Mouse (Mus musculus) ovary, adult 18-20 months (tissue): ENCODE data around the gene Fam89a.

Experiments
- DNase-seq: peaks from one replicate; pipeline ENCODE4 v3.0.0; 2022; ENCODE audit warnings: low spot score, mixed read lengths

Fam89a gene

GRCm38 (mm10) chr8:124754101-124754791 lies 2.6 kb upstream of the Fam89a start:
- DNase-seq: no peak

- no peak for DNase-seq
These were observed 762 bp upstream of the Fam89a start for GRCm38 (mm10) chr8:124752325-124752862.

DNA sequence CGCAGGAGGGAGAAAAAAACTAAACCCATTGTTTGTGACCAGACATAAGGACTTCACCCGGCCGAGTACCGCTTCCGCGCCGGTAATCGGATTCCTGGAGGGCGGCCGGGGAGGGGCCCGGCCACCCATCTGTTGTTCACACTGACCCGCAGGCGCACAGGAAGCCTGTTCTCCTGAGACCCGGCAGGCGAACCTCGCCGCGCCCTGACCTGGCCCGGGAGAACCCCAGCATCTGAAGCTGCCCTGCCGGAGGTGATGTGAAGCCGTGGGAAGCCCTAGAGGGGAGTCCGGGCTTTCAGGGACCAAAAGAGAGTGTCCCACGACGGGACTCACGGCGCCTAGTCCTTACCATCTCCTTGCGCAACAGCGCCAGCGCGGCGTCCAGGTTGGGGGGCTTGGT lies 441 bp downstream of the Fam89a start:
- DNase-seq: no peak

- no peak for DNase-seq
These were observed 5.0 kb downstream of the Fam89a start for GRCm38 (mm10) chr8:124746661-124747060.

- no peak for DNase-seq
These were observed 12.4 kb downstream of the Fam89a start for GRCm38 (mm10) chr8:124739268-124739667.

GRCm38 (mm10) chr8:124735371-124735911 lies 16.2 kb downstream of the Fam89a start:
- no peak for DNase-seq

DNA sequence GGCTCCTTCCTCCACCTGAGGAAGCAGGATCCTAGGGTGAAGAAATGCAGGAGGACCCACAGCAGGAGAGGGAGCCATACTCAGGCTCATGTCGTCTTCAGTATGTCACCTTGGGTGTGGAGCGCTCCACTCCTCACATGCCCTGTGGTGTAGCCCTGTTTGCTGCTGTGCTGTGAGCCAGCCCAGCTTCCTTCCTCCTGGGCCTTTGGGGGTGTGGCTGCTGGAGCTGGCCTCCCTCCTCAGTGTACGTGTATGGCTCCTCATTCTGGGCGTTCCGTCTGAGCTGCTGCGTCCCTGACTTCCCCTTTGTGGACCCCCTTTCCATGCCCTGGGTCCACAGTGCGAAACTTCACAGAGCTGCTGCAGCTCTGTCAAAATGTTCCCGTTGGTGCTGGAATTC lies 18.8 kb downstream of the Fam89a start:
- DNase-seq: no peak

DNA sequence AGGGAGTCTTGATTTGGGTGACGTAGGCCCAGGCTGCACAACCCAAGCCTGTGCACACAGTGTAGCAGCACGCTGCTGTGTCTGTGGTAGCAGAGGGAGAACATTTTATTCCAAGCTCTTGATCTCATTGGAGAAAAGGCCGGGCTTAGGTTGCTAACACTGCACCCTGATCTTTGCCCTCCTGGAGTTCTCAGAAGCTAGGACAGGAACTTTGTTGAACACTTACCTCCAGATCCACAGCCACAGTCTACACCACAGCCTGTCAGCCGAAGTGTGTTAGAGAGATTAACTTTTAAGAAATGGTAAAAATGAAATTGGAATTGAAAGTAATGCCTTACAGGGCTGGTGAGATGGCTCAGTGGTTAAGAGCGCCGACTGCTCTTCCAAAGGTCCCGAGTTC lies 27.3 kb downstream of the Fam89a start:
- DNase-seq: no peak

DNA sequence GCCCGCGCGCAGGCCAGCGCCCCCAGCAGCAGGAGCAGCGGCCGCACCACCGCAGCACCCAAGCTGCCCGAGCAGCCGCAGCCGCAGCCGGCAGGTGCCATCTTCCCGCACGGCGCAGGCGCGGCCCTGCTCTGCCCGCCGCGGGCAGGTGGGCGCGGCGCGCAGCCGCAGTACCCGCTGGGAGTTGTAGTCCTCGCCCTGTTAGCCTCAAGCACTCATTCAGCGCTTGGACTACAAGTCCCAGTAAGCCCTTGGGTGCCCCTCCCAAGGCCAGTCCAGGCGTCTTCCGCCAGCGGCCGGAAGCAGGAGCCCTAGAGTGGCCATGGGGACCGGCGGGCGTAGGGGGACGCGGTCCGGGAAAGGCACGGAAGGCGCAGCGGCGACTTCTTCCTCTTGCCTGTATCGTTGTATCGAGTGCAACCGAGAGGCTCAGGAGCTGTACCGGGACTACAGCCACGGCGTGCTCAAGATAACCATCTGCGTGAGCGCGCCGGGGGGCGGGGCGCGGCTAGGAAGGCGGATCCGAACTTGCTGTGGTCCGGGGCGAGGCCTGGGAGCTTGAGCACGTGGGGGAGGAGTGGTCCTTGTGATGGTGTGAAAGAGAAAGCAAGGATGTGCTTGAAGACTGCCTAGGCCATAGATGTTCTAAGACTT lies 29.6 kb downstream of the Fam89a start, which contains the start of the genes Ttc13 and Arv1:
TSS of gene Ttc13 (minus strand) at position 122 of the 654 bp plus-strand sequence.
TSS of gene Arv1 (plus strand) at position 278 of the 654 bp plus-strand sequence.
- DNase-seq: peak; percentile 95

GRCm38 (mm10) chr8:124720938-124721861 lies 30.4 kb downstream of the Fam89a start:
- DNase-seq: no peak

GRCm38 (mm10) chr8:124720133-124720532 lies 31.5 kb downstream of the Fam89a start:
- no peak for DNase-seq

DNA sequence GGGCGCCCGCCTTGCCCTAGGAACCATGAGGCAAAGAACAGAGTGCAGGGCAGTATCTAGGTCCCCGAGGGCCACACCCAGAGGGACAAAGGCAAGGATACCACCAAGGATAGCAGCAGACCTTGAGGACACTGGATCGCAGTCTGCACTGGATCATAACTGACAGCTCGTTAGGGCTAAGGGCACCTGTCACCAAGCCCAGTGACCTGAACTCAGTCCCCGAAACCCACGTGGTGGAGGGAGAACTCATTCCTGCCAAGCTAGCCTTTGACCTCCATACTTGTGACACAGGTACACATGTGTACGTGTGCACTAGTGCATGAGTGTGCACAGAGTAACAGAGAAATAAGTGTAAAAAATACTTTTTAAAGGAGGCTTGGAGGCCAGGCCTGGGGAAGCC lies 35.9 kb downstream of the Fam89a start:
- no peak for DNase-seq

GRCm38 (mm10) chr8:124713207-124713606 lies 38.4 kb downstream of the Fam89a start:
- DNase-seq: no peak

DNA sequence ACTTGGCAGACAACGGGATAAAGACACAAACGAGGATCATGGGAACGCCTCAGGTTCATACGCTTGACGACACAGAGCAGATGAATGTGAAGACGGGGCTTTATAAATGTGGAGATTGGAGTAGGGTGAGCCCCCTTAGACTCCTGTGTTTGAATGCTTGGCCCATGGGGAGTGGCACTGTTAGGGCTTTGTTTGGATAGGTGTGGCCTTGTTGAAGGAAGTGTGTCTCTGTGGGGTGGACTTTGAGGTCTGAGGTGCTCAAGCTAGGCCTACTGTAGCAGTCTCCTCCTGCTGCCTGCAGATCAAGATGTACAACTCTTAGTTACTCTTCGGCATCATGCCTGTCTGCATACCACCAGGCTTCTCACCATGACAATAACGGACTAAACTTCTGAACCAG lies 45.8 kb downstream of the Fam89a start:
- DNase-seq: no peak

GRCm38 (mm10) chr8:124704376-124704775 lies 47.3 kb downstream of the Fam89a start:
- DNase-seq: no peak

DNA sequence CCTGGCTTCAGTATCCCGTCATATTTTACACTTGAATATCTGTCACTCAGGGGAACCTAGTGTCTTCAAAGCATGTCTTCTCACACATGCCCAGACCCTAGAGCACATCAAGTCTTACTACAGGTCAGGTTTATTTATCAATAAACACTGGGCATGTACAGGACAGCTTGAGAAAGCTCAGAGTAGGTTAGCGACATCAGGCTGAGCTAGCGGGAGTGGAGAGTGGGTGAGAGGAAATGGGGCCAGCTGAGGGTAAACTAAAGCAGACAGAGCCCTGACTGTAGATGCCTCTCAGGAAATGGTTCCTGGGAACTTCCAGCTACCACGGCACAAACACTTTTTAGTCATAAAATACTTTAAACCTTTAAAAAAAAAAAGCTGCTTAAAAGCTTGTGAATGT lies 48.1 kb downstream of the Fam89a start:
- DNase-seq: no peak

DNA sequence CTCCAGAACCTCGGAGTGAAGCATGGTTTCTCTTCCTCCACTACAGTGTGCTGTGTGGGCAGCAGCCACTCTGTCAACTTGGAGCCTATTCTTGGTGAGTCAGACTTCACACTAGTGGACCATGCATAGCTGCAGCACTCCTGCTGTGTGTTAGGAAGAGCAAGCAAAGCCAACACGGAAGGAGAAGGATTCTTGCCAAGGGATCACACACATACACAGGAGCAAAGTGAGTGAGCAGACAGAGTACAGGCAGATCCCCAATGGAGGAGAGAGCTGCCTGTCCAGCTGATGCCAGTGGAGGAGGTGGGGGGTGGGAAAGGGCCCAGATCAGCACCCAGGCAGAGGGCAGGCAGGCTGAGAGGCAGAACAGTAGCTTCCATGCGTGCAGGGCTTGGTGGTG lies 49.4 kb downstream of the Fam89a start:
- DNase-seq: no peak

DNA sequence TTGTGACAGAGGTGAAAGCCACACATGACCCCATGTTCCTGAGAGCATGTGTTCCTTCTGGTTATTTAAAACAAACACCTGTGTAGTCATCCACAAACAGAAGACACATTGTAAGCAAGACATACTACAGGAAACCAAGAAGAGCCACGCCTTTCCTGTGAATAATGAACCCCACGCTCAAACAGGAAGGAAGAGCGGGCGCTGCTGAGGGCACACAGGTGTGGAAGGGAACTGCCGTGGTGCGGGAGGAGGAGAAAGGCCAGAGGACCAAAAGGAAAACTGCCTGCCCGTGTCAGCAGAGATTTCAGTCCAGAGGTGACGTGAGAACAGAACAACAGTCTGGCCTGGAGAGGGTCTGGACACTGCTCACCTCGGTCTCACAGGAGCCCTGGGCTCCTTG lies 50.6 kb downstream of the Fam89a start:
- DNase-seq: no peak

GRCm38 (mm10) chr8:124700271-124700670 lies 51.4 kb downstream of the Fam89a start:
- DNase-seq: no peak

DNA sequence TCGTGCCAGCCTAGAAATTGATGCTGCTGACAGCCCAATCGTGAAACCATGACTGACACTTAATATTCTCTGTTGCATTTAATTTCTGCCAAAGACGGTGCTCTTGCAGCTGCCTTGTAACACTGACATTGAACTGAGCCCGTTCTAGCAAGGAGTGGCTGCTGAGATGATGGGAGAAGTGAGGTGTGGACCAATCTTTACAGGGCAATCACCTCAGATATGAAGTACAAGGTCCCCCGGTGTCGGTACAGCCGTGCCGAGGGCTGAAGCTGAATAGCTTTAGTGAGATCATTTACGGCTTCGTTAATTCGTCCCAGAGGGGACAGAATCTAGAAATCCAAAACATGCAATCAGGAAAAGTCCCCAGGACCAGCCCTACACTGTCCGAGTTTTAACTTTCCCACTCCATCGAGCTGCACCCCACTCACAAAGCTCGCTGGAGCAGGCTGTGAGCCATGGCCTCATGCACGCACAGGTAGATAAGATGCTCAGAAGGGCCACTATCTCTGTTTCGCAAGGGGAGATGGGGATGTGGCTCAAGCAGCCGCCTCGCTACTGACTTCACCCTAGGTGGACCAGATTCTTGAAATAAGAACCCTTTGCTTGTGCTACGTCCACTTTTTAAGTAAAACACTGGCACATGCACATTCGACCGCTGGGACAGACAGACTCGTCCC lies 56.1 kb downstream of the Fam89a start:
- DNase-seq: no peak

DNA sequence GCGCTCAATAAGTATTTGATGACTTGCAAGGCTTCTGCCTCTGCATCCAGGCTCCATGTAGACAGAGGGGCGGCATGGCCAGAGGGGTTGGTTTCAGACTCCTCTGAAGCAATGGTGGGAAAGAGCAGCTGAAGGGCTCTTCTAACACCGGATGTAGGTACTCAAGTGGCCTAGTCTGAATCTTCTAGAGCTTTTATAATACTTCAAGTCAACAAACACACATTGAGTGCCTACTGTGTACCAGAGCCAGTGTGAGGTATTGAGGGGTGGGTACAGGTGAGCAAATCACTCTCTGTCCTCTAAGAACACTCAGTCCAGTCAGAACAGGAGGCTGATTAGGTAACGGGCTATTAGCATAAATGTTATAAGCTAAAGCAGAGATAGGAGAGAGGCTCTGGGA lies 59.9 kb downstream of the Fam89a start:
- DNase-seq: no peak
